Mouse (Mus musculus) right cerebral cortex, postnatal 25 days (tissue): ENCODE data around the gene Camkv.

ENCODE experiments used
- DNase-seq: peaks from one replicate; pipeline ENCODE4 v3.0.0; 2022

Gene Camkv

GRCm38 (mm10) chr9:107923956-107924355 is 11.5 kb upstream of the Camkv start:
- DNase-seq, result no peak

GRCm38 (mm10) chr9:107925251-107925650 is 10.2 kb upstream of the Camkv start:
- DNase-seq, result no peak

- DNase-seq, result no peak
Observed at GRCm38 (mm10) chr9:107926920-107927420, 8.5 kb upstream of the Camkv start.

- DNase-seq, result no peak
Observed at GRCm38 (mm10) chr9:107927749-107928148, 7.7 kb upstream of the Camkv start.

- no peak for DNase-seq
Observed at GRCm38 (mm10) chr9:107928169-107928568, 7.3 kb upstream of the Camkv start, which contains the start of gene Actl11. Gene Actl11 (plus strand): TSS chr9:107928469.

- DNase-seq, result no peak
Observed at GRCm38 (mm10) chr9:107932221-107932620, 3.3 kb upstream of the Camkv start.

- DNase-seq, result peak; percentile 37
Observed at GRCm38 (mm10) chr9:107934146-107934545, 1.3 kb upstream of the Camkv start.

GRCm38 (mm10) chr9:107935790-107936214 is 328 bp downstream of the Camkv start:
- DNase-seq, result peak; percentile 72

- DNase-seq, result peak; percentile 71
Observed at GRCm38 (mm10) chr9:107936215-107936822, 845 bp downstream of the Camkv start.

GRCm38 (mm10) chr9:107936831-107937230 is 1.4 kb downstream of the Camkv start:
- no peak for DNase-seq

GRCm38 (mm10) chr9:107947241-107948194 is 12.0 kb downstream of the Camkv start:
- DNase-seq, result no peak

- DNase-seq, result no peak
Observed at GRCm38 (mm10) chr9:107949184-107949921, 13.9 kb downstream of the Camkv start.

GRCm38 (mm10) chr9:107949922-107950235 is 14.4 kb downstream of the Camkv start, which contains the start of gene Traip:
Gene Traip (plus strand): TSS chr9:107950136.
- DNase-seq, result no peak

- peak; percentile 90 for DNase-seq
Observed at GRCm38 (mm10) chr9:107950460-107951355, 15.2 kb downstream of the Camkv start.

GRCm38 (mm10) chr9:107955613-107956289 is 20.3 kb downstream of the Camkv start:
- DNase-seq, result no peak

- DNase-seq, result no peak
Observed at GRCm38 (mm10) chr9:107957141-107957540, 21.7 kb downstream of the Camkv start.

- DNase-seq, result no peak
Observed at GRCm38 (mm10) chr9:107959896-107960295, 24.4 kb downstream of the Camkv start.

- DNase-seq, result no peak
Observed at GRCm38 (mm10) chr9:107960928-107961327, 25.5 kb downstream of the Camkv start.

GRCm38 (mm10) chr9:107961351-107961762 is 25.9 kb downstream of the Camkv start:
- peak; percentile 84 for DNase-seq

GRCm38 (mm10) chr9:107961881-107962280 is 26.4 kb downstream of the Camkv start:
- DNase-seq, result peak; percentile 69

GRCm38 (mm10) chr9:107962916-107963315 is 27.4 kb downstream of the Camkv start:
- no peak for DNase-seq
